Mouse (Mus musculus) lung, postnatal 0 days (tissue): ENCODE data around the gene Ddah1.

Source experiments
- CTCF ChIP-seq: IDR thresholded peaks from 2 replicates; pipeline ENCODE4 v1.5.1; 2016; ENCODE audit warnings: antibody characterized with exemption, mild to moderate bottlenecking
- EP300 ChIP-seq: IDR thresholded peaks from 2 replicates; pipeline ENCODE4 v1.6.1; 2016; ENCODE audit warnings: antibody characterized with exemption, mild to moderate bottlenecking, control low read depth

GRCm38 (mm10) chr3:145777006-145777405, 18.5 kb downstream of the Ddah1 start:
- TF ChIP-seq CTCF (no peak), EP300 (no peak)
